Mouse (Mus musculus) heart, adult 18-20 months (tissue): ENCODE measurements around the gene Cenpn. TPM values are rescaled to one million over a fixed set of nuclear protein-coding genes. Genes with fewer than 3 reads are reported as not detected.

ENCODE experiments used
- total RNA-seq, 2 experiments: library from RNA; stranded (reverse); gene quantifications; 2 replicates each; pipeline ENCODE4 v1.2.3; 2021

Cenpn gene
- total RNA-seq, 2 experiments from 2014 or later = 0.25 to 0.69 TPM

Other genes starting within 250 kb of the Cenpn start
- gene Cdyl2, start 188.7 kb upstream of the Cenpn start, total RNA-seq = 1 to 10 TPM; 3.9 to 4.9 TPM
- 10 to 100 TPM; 70.9 to 92.4 TPM for gene Cmc2, start 275 bp upstream of the Cenpn start, total RNA-seq
- 10 to 100 TPM; 15.5 to 16.2 TPM for gene Atmin, start 21.7 kb downstream of the Cenpn start, total RNA-seq
- under 1 TPM; 0.42 to 0.49 TPM for gene 1700030J22Rik, start 57.2 kb downstream of the Cenpn start, total RNA-seq
- 10 to 100 TPM; 62.1 to 63.3 TPM for gene Gcsh, start 71.8 kb downstream of the Cenpn start, total RNA-seq
- not detected for gene Pkd1l2, start 160.7 kb downstream of the Cenpn start, total RNA-seq
- under 1 TPM in 1 of 2 experiments, not detected in 1; 0.15 TPM for gene Bco1, start 174.1 kb downstream of the Cenpn start, total RNA-seq
- 1 to 10 TPM; 4.0 to 5.3 TPM for gene Gan, start 236.4 kb downstream of the Cenpn start, total RNA-seq